Mouse (Mus musculus) heart, postnatal 4 days (tissue): ENCODE data around the gene Psmc2. TPM values are rescaled to one million over a fixed set of nuclear protein-coding genes. Genes with fewer than 3 reads are reported as not detected.

Experiments used
- DNase-seq: peaks from one replicate; pipeline ENCODE4 v3.0.0; 2021
- total RNA-seq, 2 experiments: library from RNA; stranded (reverse); gene quantifications; 2 replicates each; pipeline ENCODE4 v1.2.3; 2021

Gene Psmc2
- total RNA-seq, 2 experiments from 2014 or later = 94.1 to 96.3 TPM

DNA sequence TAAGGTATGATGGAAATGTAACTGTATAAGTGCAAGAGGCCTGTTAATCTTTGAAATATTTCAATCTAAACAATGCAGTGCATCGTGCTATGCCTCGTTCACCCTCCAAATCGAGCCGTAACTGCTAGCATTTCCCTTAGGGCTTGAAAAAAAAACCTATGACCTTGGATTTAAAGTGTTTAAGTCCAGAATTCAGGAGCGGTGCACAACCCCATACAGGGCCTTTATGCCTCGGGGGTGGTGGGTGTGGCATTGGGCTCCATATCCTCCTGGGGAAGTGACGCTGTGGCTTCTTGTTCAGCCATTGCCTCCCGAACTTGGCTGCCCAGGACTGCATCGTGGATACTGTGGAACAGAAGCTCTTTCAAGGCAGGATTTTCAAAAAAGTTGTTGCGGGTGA is 25.8 kb downstream of the Psmc2 start:
- DNase-seq = no peak

DNA sequence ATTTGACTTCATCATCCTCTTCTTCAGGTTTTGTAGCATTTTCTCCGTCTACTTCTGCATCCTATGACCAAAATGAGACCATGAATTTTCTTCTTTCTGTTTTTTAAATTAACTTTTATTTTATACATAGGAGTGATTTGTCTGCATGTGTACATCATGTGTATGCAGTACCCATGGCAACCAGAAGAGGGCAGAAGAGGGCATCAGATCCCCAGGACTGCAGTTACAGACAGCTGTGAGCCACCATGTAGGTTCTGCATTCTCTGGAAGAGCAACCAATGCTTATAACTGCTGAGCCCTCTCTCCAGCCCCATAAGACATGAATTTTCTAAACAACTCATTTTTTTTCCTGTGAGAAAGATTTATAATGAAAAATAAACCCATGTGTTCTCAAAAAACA is 28.9 kb downstream of the Psmc2 start:
- peak; percentile 51 for DNase-seq

DNA sequence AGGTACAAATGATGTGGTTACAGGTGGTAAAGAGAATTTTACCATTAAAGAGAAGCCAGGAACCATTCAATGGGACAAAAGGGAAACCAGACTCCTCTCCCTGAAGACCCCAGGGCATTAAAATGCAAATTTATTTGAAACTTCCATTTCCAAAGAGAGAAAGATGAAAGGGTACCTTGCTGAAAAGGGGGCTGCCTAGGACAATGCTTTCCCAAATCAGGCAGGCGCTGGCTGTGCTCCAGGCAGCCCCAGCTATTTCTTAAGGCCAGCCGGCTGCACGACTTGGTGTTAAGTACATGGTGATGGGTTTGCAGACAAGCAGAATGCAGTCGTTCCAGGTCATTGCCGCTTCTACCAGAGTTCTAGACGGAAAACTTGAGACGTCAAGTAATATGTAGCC is 41.3 kb downstream of the Psmc2 start:
- no peak for DNase-seq

GRCm38 (mm10) chr5:21827643-21828042 is 42.6 kb downstream of the Psmc2 start:
- DNase-seq = no peak

DNA sequence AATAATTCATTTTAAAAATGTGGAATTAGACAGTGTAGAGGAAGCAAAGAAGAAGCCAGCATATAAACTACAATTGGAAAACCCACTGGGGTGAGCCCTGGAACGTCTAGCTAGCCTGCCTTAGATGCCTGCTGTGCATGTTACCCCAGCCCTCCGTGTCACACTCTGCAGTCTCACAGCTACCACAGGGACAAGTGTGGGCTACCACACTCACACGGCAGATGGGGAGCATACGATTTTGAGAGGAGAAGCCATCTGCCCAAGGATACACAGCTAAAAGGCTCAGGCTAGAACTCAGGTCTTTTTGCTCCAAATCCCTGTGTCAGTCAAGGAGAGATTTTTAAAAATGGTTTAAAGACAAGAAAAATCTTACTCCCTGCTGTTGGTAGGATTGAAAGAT is 43.8 kb downstream of the Psmc2 start:
- no peak for DNase-seq

GRCm38 (mm10) chr5:21831761-21832160 is 46.7 kb downstream of the Psmc2 start:
- no peak for DNase-seq

DNA sequence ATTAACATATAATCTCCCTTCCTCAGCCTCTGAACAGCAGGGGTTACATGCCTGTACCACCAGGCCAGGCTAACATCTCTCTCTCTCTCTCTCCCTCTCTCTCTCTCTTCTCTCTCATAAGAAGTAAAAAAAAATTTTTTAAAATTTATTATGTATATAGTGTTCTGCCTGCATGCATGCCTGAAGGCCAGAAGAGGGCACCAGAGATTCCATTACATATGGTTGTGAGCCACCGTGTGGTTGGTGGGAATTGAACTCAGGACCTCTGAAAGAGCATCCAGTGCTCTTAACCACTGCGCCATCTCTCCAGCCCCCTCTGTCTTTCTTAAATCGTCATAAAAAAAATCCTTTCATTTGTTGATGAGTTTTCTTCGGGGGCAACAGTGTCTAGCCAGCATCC is 59.6 kb downstream of the Psmc2 start:
- DNase-seq = no peak

DNA sequence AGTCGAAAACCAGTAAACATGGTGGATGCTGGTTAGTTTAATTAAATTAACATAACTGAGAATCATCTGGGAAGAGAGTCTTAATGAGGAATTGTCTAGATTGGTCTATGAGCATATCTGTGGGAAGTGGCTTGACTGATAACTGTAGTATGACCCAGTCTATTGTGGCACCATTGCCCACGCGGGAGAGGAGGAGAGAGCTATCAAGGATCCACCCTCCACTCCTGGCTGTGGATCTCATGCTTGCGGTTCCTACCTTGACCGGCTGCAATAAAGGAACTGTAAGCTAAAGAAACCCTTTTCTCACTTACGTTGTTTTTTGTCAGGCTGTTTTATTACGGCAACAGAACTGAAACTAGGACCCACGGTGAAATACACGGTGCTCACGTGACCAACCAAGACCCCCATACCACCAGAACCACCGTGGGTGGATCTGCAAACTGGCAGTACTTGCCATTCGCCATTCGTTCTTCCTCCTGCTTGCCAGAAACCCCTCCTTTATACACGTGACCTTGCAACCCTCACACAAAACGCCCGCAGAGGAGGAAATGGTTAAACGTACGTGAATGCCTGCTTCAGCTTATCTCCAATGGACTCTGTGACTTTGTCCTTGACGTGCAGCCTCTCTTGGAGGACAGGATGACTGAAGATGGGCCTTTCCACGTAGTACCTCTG is 61.7 kb downstream of the Psmc2 start:
- DNase-seq = no peak

DNA sequence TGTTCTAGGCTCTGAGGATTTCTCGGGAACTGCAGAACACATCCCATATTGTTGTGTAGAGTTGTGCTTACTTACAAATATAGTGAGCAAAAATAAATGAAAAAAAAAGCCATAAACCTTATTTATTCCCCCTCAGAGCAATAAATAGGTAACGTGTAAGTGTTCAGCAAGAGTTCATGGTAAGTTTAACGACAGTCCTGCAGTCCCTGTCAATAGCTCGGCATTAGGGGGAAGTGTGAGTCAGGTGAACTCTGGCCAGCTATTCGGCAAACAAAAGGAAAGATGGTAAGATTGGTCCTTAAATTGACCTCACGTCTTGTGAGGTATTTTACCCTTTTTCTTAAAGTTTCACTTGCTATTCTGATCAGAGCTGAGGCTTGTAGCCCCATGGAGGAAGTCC is 62.4 kb downstream of the Psmc2 start:
- DNase-seq = no peak

DNA sequence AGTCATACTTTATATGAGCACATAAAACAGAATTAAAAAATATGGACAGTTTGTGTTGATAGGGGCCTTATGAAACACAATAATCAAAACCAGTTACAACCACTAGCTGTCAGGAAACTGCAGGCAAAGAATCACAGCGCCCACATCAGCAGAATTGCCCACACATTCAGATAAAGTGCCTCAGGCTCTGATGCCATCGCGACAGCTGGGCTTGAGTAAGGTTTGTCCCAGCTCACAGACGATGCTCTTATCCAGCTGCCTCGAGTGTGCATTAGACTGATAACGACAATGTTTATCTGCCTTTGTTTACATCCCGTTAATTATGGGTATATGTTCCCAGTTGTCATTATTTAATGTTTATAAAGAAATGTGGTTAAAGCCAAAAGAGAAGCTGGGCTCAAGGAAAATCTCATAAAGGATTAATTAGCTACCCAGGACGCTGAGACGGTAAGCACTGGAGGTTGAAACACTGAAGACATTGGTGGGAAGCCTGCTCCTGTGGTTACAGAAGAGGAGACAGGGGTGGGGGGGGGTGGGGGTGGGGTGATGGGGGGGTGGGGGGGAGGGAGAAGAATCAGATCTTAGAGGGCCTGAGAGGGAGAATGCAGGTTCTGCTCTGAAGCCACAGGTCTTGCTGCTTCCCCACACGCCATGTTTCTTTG is 66.7 kb downstream of the Psmc2 start:
- no peak for DNase-seq

Other genes starting within 250 kb of the Psmc2 start
- gene Lrrc17, start 241.7 kb upstream of the Psmc2 start, total RNA-seq = 10 to 100 TPM; 16.0 to 17.8 TPM
- under 1 TPM; 0.09 to 0.12 TPM for gene Fbxl13, start 139.6 kb upstream of the Psmc2 start, total RNA-seq
- gene Armc10, start 139.5 kb upstream of the Psmc2 start, total RNA-seq = 10 to 100 TPM; 17.6 to 17.7 TPM
- gene Napepld, start 83.9 kb upstream of the Psmc2 start, total RNA-seq = 1 to 10 TPM; 6.4 to 7.5 TPM
- gene Pmpcb, start 48.1 kb upstream of the Psmc2 start, total RNA-seq = 100 to 1,000 TPM; 211 to 228 TPM
- 10 to 100 TPM; 25.9 to 27.6 TPM for gene Dnajc2, start within 50 bp of the Psmc2 start, total RNA-seq
- not detected for gene Slc26a5, start 80.3 kb downstream of the Psmc2 start, total RNA-seq